Mouse (Mus musculus) CD4-positive helper T cell, adult 2 months (primary cell): ENCODE measurements around the gene Olfr775.

Source experiments
- DNase-seq: peaks from one replicate; pipeline ENCODE4 v3.0.0-alpha.2; 2012; ENCODE audit warnings: low read depth, missing footprints, low spot score

Olfr775 gene

DNA sequence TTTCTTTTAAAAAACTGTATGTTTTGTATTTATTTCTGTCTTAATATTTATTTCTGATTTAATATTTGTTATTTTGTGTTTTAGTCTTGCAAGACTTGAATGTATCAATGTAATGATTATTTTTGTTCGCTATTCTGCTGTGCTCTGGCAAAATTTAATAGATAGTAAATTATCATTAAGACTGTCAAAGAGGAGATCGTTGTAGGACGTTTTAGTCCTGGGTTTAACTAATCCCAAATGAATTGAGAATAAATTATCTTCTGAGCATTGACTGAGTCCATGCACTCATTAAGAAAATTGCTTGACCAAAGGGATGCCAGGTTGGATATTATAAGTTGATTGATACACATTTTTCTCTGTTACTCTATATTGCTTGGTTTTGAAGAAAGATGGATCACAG is at the start of gene Olfr775:
TSS of gene Olfr775 (plus strand) at position 301 of the 400 bp plus-strand sequence.
- no peak for DNase-seq

- no peak for DNase-seq
These were observed 17.5 kb upstream of the Olfr775 start for GRCm38 (mm10) chr10:129230737-129231136.

DNA sequence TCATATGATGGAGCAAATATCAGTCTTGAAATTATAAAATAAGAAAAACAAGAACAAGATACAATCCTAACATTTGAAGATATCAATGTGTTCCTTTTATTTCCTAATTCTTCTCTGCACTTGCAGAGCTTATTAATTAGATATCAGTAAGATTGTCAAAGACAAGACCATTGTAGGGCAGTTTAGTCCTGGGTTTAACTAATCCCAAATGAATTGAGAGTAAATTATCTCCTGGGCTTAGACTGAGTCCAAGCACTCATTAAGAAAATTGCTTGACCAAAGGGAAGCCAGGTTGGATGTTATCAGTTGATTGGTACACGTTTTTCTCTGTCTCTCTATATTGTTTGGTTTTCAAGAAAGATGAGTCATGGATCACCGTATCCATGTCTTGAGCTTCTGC is 12.3 kb upstream of the Olfr775 start, which contains the start of gene Olfr774:
TSS of gene Olfr774 (plus strand) at position 301 of the 400 bp plus-strand sequence.
- no peak for DNase-seq

DNA sequence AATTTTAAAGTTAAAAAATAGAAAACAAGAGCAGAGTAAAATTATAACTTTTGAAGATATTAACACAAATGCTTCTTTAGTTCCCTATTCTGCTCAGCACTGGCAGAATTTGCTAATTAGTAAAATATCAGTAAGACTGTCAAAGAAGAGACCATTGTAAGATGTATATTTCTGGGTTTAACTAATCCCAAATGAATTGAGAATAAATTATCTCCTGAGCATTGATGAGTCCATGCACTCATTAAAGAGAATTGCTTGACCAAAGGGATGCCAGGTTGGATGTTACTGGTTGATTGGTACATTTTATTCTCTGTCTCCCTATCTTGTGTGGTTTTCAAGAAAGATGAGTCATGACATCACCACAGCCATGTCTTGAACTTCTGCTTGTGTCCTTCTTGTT is 10.6 kb downstream of the Olfr775 start, which contains the start of gene Olfr776:
TSS of gene Olfr776 (plus strand) at position 301 of the 400 bp plus-strand sequence.
- DNase-seq = no peak

- DNase-seq = no peak
These were observed 22.9 kb downstream of the Olfr775 start, which contains the start of gene Olfr777 for GRCm38 (mm10) chr10:129271081-129271535. Gene Olfr777, minus strand, starts transcription at chr10:129271485.
